Mouse (Mus musculus): ENCODE results near the gene F10. TPM values are rescaled to one million over a fixed set of nuclear protein-coding genes. Genes with fewer than 3 reads are reported as not detected.

F10 gene
- polyA plus RNA-seq (2014; fragmentation: Nextera tagmentation; extraction: Ambion mirVana) = 0.08 and 0.26 TPM in 2 replicates

GRCm38 (mm10) chr8:13037015-13037414 is at the start of gene F10:
F10 (plus strand) TSS chr8:13037308.
- 81% methylated on average over 7 of the region's 7 CpGs for WGBS
- no peak for ATAC-seq (ENCODE audit: low FRiP score)
- no peak within 1 kb of the TSS for H3K9ac ChIP-seq
- no peaks in the 10 kb centered on the region for H3K9me3 ChIP-seq (ENCODE audit: control insufficient read depth, low read length)
- H3K4me3 ChIP-seq (replicated peaks; ENCODE audit: low read length) = no peak within 1 kb of the TSS
- H3K27ac ChIP-seq = no peak within 1 kb of the TSS
- H3K4me2 ChIP-seq (replicated peaks) = no peak within 1 kb of the TSS
- H3K36me3 ChIP-seq (replicated peaks; ENCODE audit: control insufficient read depth, insufficient read depth) = no peaks in the 10 kb centered on the region
- no peak for DNase-seq (ENCODE audit: low spot score)
- no peaks in the 10 kb centered on the region for H3K4me1 ChIP-seq (replicated peaks; ENCODE audit: control insufficient read depth, insufficient read depth, low read length)
- H3K27me3 ChIP-seq (ENCODE audit: control insufficient read depth, insufficient read depth, low read length) = no peaks in the 10 kb centered on the region

GRCm38 (mm10) chr8:12987571-12987970 is 49.5 kb upstream of the F10 start:
- no peaks in the 10 kb centered on the region for H3K4me1 ChIP-seq (replicated peaks; ENCODE audit: control insufficient read depth, insufficient read depth, low read length)
- DNase-seq (ENCODE audit: low spot score) (no peak), ATAC-seq (ENCODE audit: low FRiP score) (no peak)
- no peak overlapping the region for H3K4me2 ChIP-seq (replicated peaks)
- no peaks in the 10 kb centered on the region for H3K9me3 ChIP-seq (ENCODE audit: control insufficient read depth, low read length)
- H3K27ac ChIP-seq = no peak overlapping the region
- no peak overlapping the region for H3K9ac ChIP-seq
- H3K36me3 ChIP-seq (replicated peaks; ENCODE audit: control insufficient read depth, insufficient read depth) = peaks cover 74% of the 10 kb centered on the region
- 82% methylated on average over 8 of the region's 8 CpGs for WGBS
- H3K27me3 ChIP-seq (ENCODE audit: control insufficient read depth, insufficient read depth, low read length) = no peaks in the 10 kb centered on the region
- H3K4me3 ChIP-seq (replicated peaks; ENCODE audit: low read length) = no peak overlapping the region

DNA sequence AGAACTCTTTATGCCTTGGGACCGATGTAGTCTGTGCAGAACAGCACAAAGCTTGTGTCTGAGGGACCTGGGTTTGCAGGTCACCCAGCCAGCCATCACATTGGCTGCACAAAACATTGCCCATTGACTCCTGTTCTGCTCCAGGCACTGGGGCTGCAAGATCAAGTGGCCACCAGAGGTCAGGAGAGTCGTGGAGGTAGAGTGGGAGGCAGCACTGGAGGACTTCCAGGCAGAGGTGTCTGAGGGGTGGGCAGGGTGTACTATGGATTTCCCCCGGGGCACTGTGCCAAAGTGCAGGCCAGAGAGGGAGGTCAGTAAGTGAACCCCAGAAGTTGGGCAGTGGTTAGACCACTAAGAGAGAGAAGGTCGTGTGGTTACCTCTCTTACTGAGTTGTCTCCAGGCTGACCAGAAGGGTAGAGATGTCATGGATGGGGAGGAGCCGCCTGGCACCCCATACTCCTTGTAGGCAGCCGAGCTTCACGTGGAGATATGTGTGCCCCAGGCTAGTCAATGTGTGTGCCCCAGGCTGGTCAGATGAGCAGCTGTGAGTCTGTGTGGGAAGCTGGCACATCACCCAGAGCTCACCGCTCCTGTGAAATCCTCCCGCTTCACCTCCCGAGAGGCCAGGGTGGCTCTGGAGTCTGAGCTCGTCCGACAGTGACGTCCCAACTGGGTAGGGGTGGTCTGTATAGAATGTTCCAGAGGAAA is 48.2 kb upstream of the F10 start:
- H3K9me3 ChIP-seq (ENCODE audit: control insufficient read depth, low read length) = no peaks in the 10 kb centered on the region

DNA sequence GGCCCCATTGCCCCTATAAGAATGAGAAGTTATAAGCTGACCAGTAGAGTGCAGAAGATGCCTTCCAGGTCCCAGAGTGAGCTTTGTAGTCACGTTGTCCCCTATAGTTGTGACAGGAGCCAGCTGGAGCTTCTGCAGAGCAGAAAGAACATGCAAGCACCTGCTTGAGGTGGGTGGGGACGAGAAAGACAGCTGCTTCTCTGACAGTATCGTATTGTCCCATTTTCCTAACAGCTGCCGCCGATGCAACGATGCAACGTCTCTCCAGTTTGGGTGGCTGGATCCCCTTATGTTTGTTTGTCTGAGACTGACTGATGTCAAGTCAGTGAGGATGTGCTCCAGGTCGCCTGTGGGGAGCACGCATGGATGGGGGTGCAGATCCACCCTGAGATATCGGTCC is 45.7 kb upstream of the F10 start:
- no peaks in the 10 kb centered on the region for H3K9me3 ChIP-seq (ENCODE audit: control insufficient read depth, low read length)
- H3K36me3 ChIP-seq (replicated peaks; ENCODE audit: control insufficient read depth, insufficient read depth) = peaks cover 77% of the 10 kb centered on the region
- no peak overlapping the region for H3K4me2 ChIP-seq (replicated peaks)
- DNase-seq (ENCODE audit: low spot score) = no peak
- no peak overlapping the region for H3K4me3 ChIP-seq (replicated peaks; ENCODE audit: low read length)
- H3K4me1 ChIP-seq (replicated peaks; ENCODE audit: control insufficient read depth, insufficient read depth, low read length) = no peaks in the 10 kb centered on the region
- ATAC-seq (ENCODE audit: low FRiP score) = no peak
- H3K27ac ChIP-seq = no peak overlapping the region
- 78% methylated on average over 10 of the region's 10 CpGs for WGBS
- H3K27me3 ChIP-seq (ENCODE audit: control insufficient read depth, insufficient read depth, low read length) = no peaks in the 10 kb centered on the region
- H3K9ac ChIP-seq = no peak overlapping the region

More for the DNA sequence above, 48.2 kb upstream of the F10 start:
- Histone ChIP-seq H3K4me1 (replicated peaks; ENCODE audit: control insufficient read depth, insufficient read depth, low read length) (no peaks in the 10 kb centered on the region), H3K36me3 (replicated peaks; ENCODE audit: control insufficient read depth, insufficient read depth) (peaks cover 77% of the 10 kb centered on the region), H3K27ac (no peak overlapping the region), H3K4me3 (replicated peaks; ENCODE audit: low read length) (no peak overlapping the region), H3K27me3 (ENCODE audit: control insufficient read depth, insufficient read depth, low read length) (no peaks in the 10 kb centered on the region), H3K4me2 (replicated peaks) (no peak overlapping the region), H3K9ac (no peak overlapping the region)
- ATAC-seq (ENCODE audit: low FRiP score) = no peak
- no peak for DNase-seq (ENCODE audit: low spot score)
- WGBS = 76% methylated on average over 13 of the region's 13 CpGs

- Histone ChIP-seq H3K27ac (no peak overlapping the region), H3K27me3 (ENCODE audit: control insufficient read depth, insufficient read depth, low read length) (no peaks in the 10 kb centered on the region), H3K9me3 (ENCODE audit: control insufficient read depth, low read length) (no peaks in the 10 kb centered on the region), H3K4me1 (replicated peaks; ENCODE audit: control insufficient read depth, insufficient read depth, low read length) (no peaks in the 10 kb centered on the region), H3K36me3 (replicated peaks; ENCODE audit: control insufficient read depth, insufficient read depth) (peaks cover 87% of the 10 kb centered on the region), H3K4me2 (replicated peaks) (no peak overlapping the region), H3K4me3 (replicated peaks; ENCODE audit: low read length) (no peak overlapping the region), H3K9ac (no peak overlapping the region)
- no peak for DNase-seq (ENCODE audit: low spot score)
- 91% methylated on average over 5 of the region's 5 CpGs for WGBS
- ATAC-seq (ENCODE audit: low FRiP score) = no peak
Measured at GRCm38 (mm10) chr8:12994468-12994867, 42.6 kb upstream of the F10 start.

DNA sequence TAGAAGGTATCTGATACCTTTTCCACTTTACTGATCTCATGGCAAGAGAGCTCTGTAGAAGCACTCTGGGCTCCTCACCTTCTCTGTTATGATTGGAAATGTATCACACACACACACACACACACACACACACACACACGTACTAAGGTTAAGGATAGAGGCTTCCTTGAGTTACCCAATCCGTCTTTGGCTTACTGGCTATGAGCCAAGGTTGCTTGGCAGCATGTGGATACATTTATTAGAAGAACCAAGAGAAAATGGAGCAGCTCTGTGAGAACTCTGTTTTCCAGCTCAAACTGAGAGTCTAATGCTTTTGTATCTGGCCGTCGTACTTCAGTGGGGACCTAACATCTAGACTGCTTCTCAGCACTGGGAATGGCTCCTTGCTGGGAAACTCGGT is 41.6 kb upstream of the F10 start:
- peak; percentile 28 for DNase-seq (ENCODE audit: low spot score)

GRCm38 (mm10) chr8:12996831-12997275 is 40.3 kb upstream of the F10 start:
- H3K36me3 ChIP-seq (replicated peaks; ENCODE audit: control insufficient read depth, insufficient read depth) = peaks cover 93% of the 10 kb centered on the region
- H3K4me3 ChIP-seq (replicated peaks; ENCODE audit: low read length) = no peak overlapping the region
- no peak overlapping the region for H3K4me2 ChIP-seq (replicated peaks)
- H3K9me3 ChIP-seq (ENCODE audit: control insufficient read depth, low read length) = no peaks in the 10 kb centered on the region
- no peaks in the 10 kb centered on the region for H3K27me3 ChIP-seq (ENCODE audit: control insufficient read depth, insufficient read depth, low read length)
- 82% methylated on average over 8 of the region's 8 CpGs for WGBS
- H3K9ac ChIP-seq = no peak overlapping the region
- H3K4me1 ChIP-seq (replicated peaks; ENCODE audit: control insufficient read depth, insufficient read depth, low read length) = no peaks in the 10 kb centered on the region
- ATAC-seq (ENCODE audit: low FRiP score) (no peak), DNase-seq (ENCODE audit: low spot score) (no peak)
- no peak overlapping the region for H3K27ac ChIP-seq

More for the DNA sequence above, 41.6 kb upstream of the F10 start:
- no peaks in the 10 kb centered on the region for H3K27me3 ChIP-seq (ENCODE audit: control insufficient read depth, insufficient read depth, low read length)
- 58% methylated on average over 5 of the region's 5 CpGs for WGBS
- ATAC-seq (ENCODE audit: low FRiP score) = no peak
- no peak overlapping the region for H3K27ac ChIP-seq
- no peak overlapping the region for H3K4me2 ChIP-seq (replicated peaks)
- no peak overlapping the region for H3K9ac ChIP-seq
- no peaks in the 10 kb centered on the region for H3K9me3 ChIP-seq (ENCODE audit: control insufficient read depth, low read length)
- no peaks in the 10 kb centered on the region for H3K4me1 ChIP-seq (replicated peaks; ENCODE audit: control insufficient read depth, insufficient read depth, low read length)
- H3K36me3 ChIP-seq (replicated peaks; ENCODE audit: control insufficient read depth, insufficient read depth) = peaks cover 89% of the 10 kb centered on the region
- H3K4me3 ChIP-seq (replicated peaks; ENCODE audit: low read length) = no peak overlapping the region

GRCm38 (mm10) chr8:12998331-12998730 is 38.8 kb upstream of the F10 start:
- no peak overlapping the region for H3K4me3 ChIP-seq (replicated peaks; ENCODE audit: low read length)
- no peak overlapping the region for H3K9ac ChIP-seq
- H3K4me2 ChIP-seq (replicated peaks) = no peak overlapping the region
- 82% methylated on average over 7 of the region's 8 CpGs for WGBS
- H3K27ac ChIP-seq = no peak overlapping the region
- ATAC-seq (ENCODE audit: low FRiP score) (no peak), DNase-seq (ENCODE audit: low spot score) (no peak)
- H3K9me3 ChIP-seq (ENCODE audit: control insufficient read depth, low read length) = no peaks in the 10 kb centered on the region
- H3K4me1 ChIP-seq (replicated peaks; ENCODE audit: control insufficient read depth, insufficient read depth, low read length) = no peaks in the 10 kb centered on the region
- H3K27me3 ChIP-seq (ENCODE audit: control insufficient read depth, insufficient read depth, low read length) = no peaks in the 10 kb centered on the region
- H3K36me3 ChIP-seq (replicated peaks; ENCODE audit: control insufficient read depth, insufficient read depth) = peaks cover 96% of the 10 kb centered on the region

GRCm38 (mm10) chr8:12999793-13000192 is 37.3 kb upstream of the F10 start:
- H3K4me2 ChIP-seq (replicated peaks) = no peak overlapping the region
- no peak overlapping the region for H3K4me3 ChIP-seq (replicated peaks; ENCODE audit: low read length)
- peaks cover 96% of the 10 kb centered on the region for H3K36me3 ChIP-seq (replicated peaks; ENCODE audit: control insufficient read depth, insufficient read depth)
- no peak overlapping the region for H3K9ac ChIP-seq
- no peak for DNase-seq (ENCODE audit: low spot score)
- H3K27ac ChIP-seq = no peak overlapping the region
- H3K4me1 ChIP-seq (replicated peaks; ENCODE audit: control insufficient read depth, insufficient read depth, low read length) = no peaks in the 10 kb centered on the region
- WGBS = 82% methylated on average over 9 of the region's 9 CpGs
- H3K9me3 ChIP-seq (ENCODE audit: control insufficient read depth, low read length) = no peaks in the 10 kb centered on the region
- ATAC-seq (ENCODE audit: low FRiP score) = no peak
- no peaks in the 10 kb centered on the region for H3K27me3 ChIP-seq (ENCODE audit: control insufficient read depth, insufficient read depth, low read length)

DNA sequence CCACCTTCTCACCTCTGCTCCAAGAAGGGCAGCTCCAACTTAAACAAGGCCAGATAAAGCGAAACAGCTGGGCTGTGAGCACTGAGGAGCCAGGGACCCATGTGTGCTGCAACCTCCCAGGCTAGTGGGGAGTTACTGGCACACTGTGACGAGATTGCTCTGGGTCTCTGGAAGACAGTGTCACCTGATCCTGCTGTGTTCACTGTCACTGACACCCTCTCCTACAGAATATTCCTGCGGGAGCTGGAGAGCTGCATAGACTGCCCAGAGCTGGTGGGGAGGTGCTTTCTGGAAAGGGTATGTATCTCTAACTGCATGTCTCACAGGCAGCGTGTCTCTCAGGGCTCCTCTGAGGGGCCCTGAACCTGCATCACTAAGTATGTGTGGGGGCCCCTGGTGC is 29.6 kb upstream of the F10 start:
- H3K4me2 ChIP-seq (replicated peaks) = no peak overlapping the region
- DNase-seq (ENCODE audit: low spot score) (no peak), ATAC-seq (ENCODE audit: low FRiP score) (no peak)
- no peaks in the 10 kb centered on the region for H3K9me3 ChIP-seq (ENCODE audit: control insufficient read depth, low read length)
- H3K36me3 ChIP-seq (replicated peaks; ENCODE audit: control insufficient read depth, insufficient read depth) = peaks cover 100% of the 10 kb centered on the region
- H3K4me3 ChIP-seq (replicated peaks; ENCODE audit: low read length) = no peak overlapping the region
- H3K27me3 ChIP-seq (ENCODE audit: control insufficient read depth, insufficient read depth, low read length) = no peaks in the 10 kb centered on the region
- H3K27ac ChIP-seq = no peak overlapping the region
- 90% methylated on average over 4 of the region's 4 CpGs for WGBS
- no peaks in the 10 kb centered on the region for H3K4me1 ChIP-seq (replicated peaks; ENCODE audit: control insufficient read depth, insufficient read depth, low read length)
- H3K9ac ChIP-seq = no peak overlapping the region
